Mouse (Mus musculus) heart, embryonic 12.5 days (tissue): ENCODE measurements at regions not wholly inside any gene's neighbourhood (a gene's known extent, or its start where the extent isn't known, plus 50 kb on each side); places are given as distances from the start of the nearest gene placed in this dataset.
A peak's percentile ranks its signal among the peaks of the same experiment; 100 is the strongest.

Experiments used
- ATAC-seq: fragments of 200-750 bp; cut with Nextera tagmentation; 2 replicates; pipeline ENCODE4 v1.8.0; 2017; ENCODE audit warnings: moderate TSS enrichment, moderate library complexity; ENCODE audit not compliant: insufficient number of reproducible peaks, low FRiP score
- H3K27ac ChIP-seq: fragments of 300-500 bp; sonication (generic); 2 replicates; pipeline ENCODE4 v1.5.1; 2016; ENCODE audit warnings: mild to moderate bottlenecking, moderate library complexity; ENCODE audit not compliant: poor library complexity, severe bottlenecking
- H3K27me3 ChIP-seq: fragments of 300-500 bp; sonication (generic); replicated peaks from 2 replicates; pipeline ENCODE4 v1.6.1; 2016; ENCODE audit warnings: mild to moderate bottlenecking, moderate library complexity
- H3K36me3 ChIP-seq: fragments of 300-500 bp; sonication (generic); 2 replicates; pipeline ENCODE4 v1.6.1; 2016; ENCODE audit warnings: mild to moderate bottlenecking, moderate library complexity
- H3K4me1 ChIP-seq: fragments of 300-500 bp; sonication (generic); replicated peaks from 2 replicates; pipeline ENCODE4 v1.6.1; 2016; ENCODE audit warnings: mild to moderate bottlenecking
- H3K4me2 ChIP-seq: fragments of 300-500 bp; sonication (generic); 2 replicates; pipeline ENCODE4 v1.6.1; 2016; ENCODE audit warnings: mild to moderate bottlenecking, moderate library complexity
- H3K4me3 ChIP-seq: fragments of 300-500 bp; sonication (generic); 2 replicates; pipeline ENCODE4 v1.5.1; 2016; ENCODE audit warnings: mild to moderate bottlenecking
- H3K9ac ChIP-seq: fragments of 300-500 bp; sonication (generic); 2 replicates; pipeline ENCODE4 v1.6.1; 2016; ENCODE audit warnings: mild to moderate bottlenecking, moderate library complexity
- H3K9me3 ChIP-seq: fragments of 300-500 bp; sonication (generic); replicated peaks from 2 replicates; pipeline ENCODE4 v1.6.1; 2016; ENCODE audit warnings: mild to moderate bottlenecking, moderate library complexity
- WGBS: fragments of 180-500 bp; shearing (Covaris S2); methylation state at CpG from one replicate; pipeline ENCODE4 v1.1.7; 2016; 5-methylcytosine and 5-hydroxymethylcytosine counted together

GRCm38 (mm10) chr14:76671023-76671422, 114.3 kb upstream of the Serp2 start:
- Histone ChIP-seq H3K36me3 (no peaks in the 10 kb centered on the region), H3K4me2 (no peak overlapping the region), H3K4me1 (peaks cover 34% of the 10 kb centered on the region), H3K4me3 (no peak overlapping the region), H3K9me3 (no peaks in the 10 kb centered on the region), H3K9ac (no peak overlapping the region), H3K27me3 (no peaks in the 10 kb centered on the region), H3K27ac (no peak overlapping the region)
- WGBS, result 82% methylated on average over 4 of the region's 4 CpGs
- ATAC-seq, result no peak

- Histone ChIP-seq H3K4me2 (no peak overlapping the region), H3K36me3 (no peaks in the 10 kb centered on the region), H3K9me3 (no peaks in the 10 kb centered on the region), H3K4me3 (no peak overlapping the region), H3K27ac (no peak overlapping the region), H3K4me1 (0 out of 2 replicates have a peak, but pooled peaks cover 9% of the 10 kb centered on the region), H3K9ac (no peak overlapping the region), H3K27me3 (no peaks in the 10 kb centered on the region)
- WGBS, result 59% methylated on average over 12 of the region's 12 CpGs
- no peak for ATAC-seq
These were observed 109.2 kb upstream of the Serp2 start for GRCm38 (mm10) chr14:76665754-76666371.

GRCm38 (mm10) chr14:76664586-76665508, 108.2 kb upstream of the Serp2 start:
- Histone ChIP-seq H3K36me3 (no peaks in the 10 kb centered on the region), H3K4me1 (peaks cover 9% of the 10 kb centered on the region), H3K27me3 (no peaks in the 10 kb centered on the region), H3K4me3 (no peak overlapping the region), H3K9ac (no peak overlapping the region), H3K9me3 (no peaks in the 10 kb centered on the region), H3K27ac (0 out of 2 replicates have a peak overlapping the region, but pooled peaks have one; percentile 3), H3K4me2 (no peak overlapping the region)
- no peak for ATAC-seq
- WGBS, result 72% methylated on average over 11 of the region's 11 CpGs

- no peak overlapping the region for H3K9ac ChIP-seq
- H3K4me1 ChIP-seq, result peaks cover 19% of the 10 kb centered on the region
- H3K27me3 ChIP-seq, result no peaks in the 10 kb centered on the region
- H3K4me2 ChIP-seq, result no peak overlapping the region
- 84% methylated on average over 2 of the region's 2 CpGs for WGBS
- H3K9me3 ChIP-seq, result no peaks in the 10 kb centered on the region
- H3K36me3 ChIP-seq, result no peaks in the 10 kb centered on the region
- no peak for ATAC-seq
- H3K4me3 ChIP-seq, result no peak overlapping the region
- no peak overlapping the region for H3K27ac ChIP-seq
These were observed 107.1 kb upstream of the Serp2 start for GRCm38 (mm10) chr14:76663816-76664215.

GRCm38 (mm10) chr14:76662871-76663270, 106.2 kb upstream of the Serp2 start:
- ATAC-seq, result no peak
- H3K36me3 ChIP-seq, result no peaks in the 10 kb centered on the region
- no peak overlapping the region for H3K9ac ChIP-seq
- H3K27ac ChIP-seq, result no peak overlapping the region
- no peak overlapping the region for H3K4me2 ChIP-seq
- H3K4me3 ChIP-seq, result no peak overlapping the region
- H3K27me3 ChIP-seq, result no peaks in the 10 kb centered on the region
- H3K9me3 ChIP-seq, result no peaks in the 10 kb centered on the region
- peaks cover 27% of the 10 kb centered on the region for H3K4me1 ChIP-seq
- WGBS, result 76% methylated on average over 7 of the region's 7 CpGs

- Histone ChIP-seq H3K4me3 (no peak overlapping the region), H3K4me1 (peaks cover 33% of the 10 kb centered on the region), H3K9me3 (no peaks in the 10 kb centered on the region), H3K27ac (no peak overlapping the region), H3K36me3 (no peaks in the 10 kb centered on the region), H3K4me2 (no peak overlapping the region), H3K27me3 (no peaks in the 10 kb centered on the region), H3K9ac (no peak overlapping the region)
- 84% methylated on average over 2 of the region's 2 CpGs for WGBS
- no peak for ATAC-seq
These were observed 104.2 kb upstream of the Serp2 start for GRCm38 (mm10) chr14:76660906-76661305.

GRCm38 (mm10) chr14:76658952-76659502, 102.3 kb upstream of the Serp2 start:
- ATAC-seq, result no peak
- no peaks in the 10 kb centered on the region for H3K36me3 ChIP-seq
- H3K27ac ChIP-seq, result no peak overlapping the region
- H3K27me3 ChIP-seq, result no peaks in the 10 kb centered on the region
- H3K9ac ChIP-seq, result no peak overlapping the region
- H3K4me2 ChIP-seq, result no peak overlapping the region
- 57% methylated on average over 15 of the region's 15 CpGs for WGBS
- no peaks in the 10 kb centered on the region for H3K9me3 ChIP-seq
- peaks cover 29% of the 10 kb centered on the region for H3K4me1 ChIP-seq
- H3K4me3 ChIP-seq, result no peak overlapping the region

- ATAC-seq, result peak; percentile 69
- Histone ChIP-seq H3K36me3 (no peaks in the 10 kb centered on the region), H3K9ac (no peak overlapping the region), H3K4me1 (peaks cover 29% of the 10 kb centered on the region), H3K4me3 (no peak overlapping the region), H3K27me3 (no peaks in the 10 kb centered on the region), H3K4me2 (no peak overlapping the region; the same call in 1 of the 2 replicates), H3K9me3 (no peaks in the 10 kb centered on the region), H3K27ac (peak overlapping the region; percentile 59)
- WGBS, result 36% methylated on average over 9 of the region's 9 CpGs
These were observed 101.3 kb upstream of the Serp2 start for GRCm38 (mm10) chr14:76657784-76658610.

GRCm38 (mm10) chr14:76657375-76657774, 100.7 kb upstream of the Serp2 start:
- H3K27ac ChIP-seq, result no peak overlapping the region
- H3K9ac ChIP-seq, result no peak overlapping the region
- H3K4me2 ChIP-seq, result no peak overlapping the region
- ATAC-seq, result no peak
- peaks cover 33% of the 10 kb centered on the region for H3K4me1 ChIP-seq
- 57% methylated on average over 7 of the region's 7 CpGs for WGBS
- no peaks in the 10 kb centered on the region for H3K27me3 ChIP-seq
- H3K9me3 ChIP-seq, result no peaks in the 10 kb centered on the region
- no peak overlapping the region for H3K4me3 ChIP-seq
- no peaks in the 10 kb centered on the region for H3K36me3 ChIP-seq

- H3K27me3 ChIP-seq, result no peaks in the 10 kb centered on the region
- H3K9me3 ChIP-seq, result peaks cover 4% of the 10 kb centered on the region
- WGBS, result 57% methylated on average over 9 of the region's 9 CpGs
- H3K4me3 ChIP-seq, result no peak overlapping the region
- H3K27ac ChIP-seq, result no peak overlapping the region
- H3K4me1 ChIP-seq, result peaks cover 17% of the 10 kb centered on the region
- H3K4me2 ChIP-seq, result no peak overlapping the region
- ATAC-seq, result no peak
- no peak overlapping the region for H3K9ac ChIP-seq
- no peaks in the 10 kb centered on the region for H3K36me3 ChIP-seq
These were observed 95.9 kb upstream of the Serp2 start for GRCm38 (mm10) chr14:76652356-76653126.
